Mouse (Mus musculus) cerebellum, adult 9-11 months (tissue): ENCODE measurements around the gene C530008M17Rik.

Source experiments
- DNase-seq: peaks from one replicate; pipeline ENCODE4 v3.0.0; 2022

The C530008M17Rik gene

DNA sequence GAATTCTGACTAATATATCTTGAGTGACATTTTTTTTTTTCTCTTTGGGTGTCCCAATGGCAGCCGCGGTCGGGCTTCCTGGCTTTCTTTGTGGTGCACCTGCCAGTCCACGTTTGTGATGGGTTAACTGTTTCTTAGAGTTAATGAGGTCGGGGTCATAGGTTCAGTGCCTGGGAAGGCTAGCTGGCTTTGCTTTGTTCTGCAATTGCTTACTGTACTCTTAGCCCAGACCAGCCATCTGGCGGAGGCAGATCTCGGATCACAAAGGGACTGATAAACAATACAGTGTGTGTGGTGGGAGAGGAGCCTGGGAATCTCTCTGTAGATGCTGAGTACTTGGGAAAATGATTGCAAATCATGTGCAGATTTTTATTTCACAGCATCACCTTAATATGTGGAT, 9.1 kb downstream of the C530008M17Rik start:
- DNase-seq, result no peak

DNA sequence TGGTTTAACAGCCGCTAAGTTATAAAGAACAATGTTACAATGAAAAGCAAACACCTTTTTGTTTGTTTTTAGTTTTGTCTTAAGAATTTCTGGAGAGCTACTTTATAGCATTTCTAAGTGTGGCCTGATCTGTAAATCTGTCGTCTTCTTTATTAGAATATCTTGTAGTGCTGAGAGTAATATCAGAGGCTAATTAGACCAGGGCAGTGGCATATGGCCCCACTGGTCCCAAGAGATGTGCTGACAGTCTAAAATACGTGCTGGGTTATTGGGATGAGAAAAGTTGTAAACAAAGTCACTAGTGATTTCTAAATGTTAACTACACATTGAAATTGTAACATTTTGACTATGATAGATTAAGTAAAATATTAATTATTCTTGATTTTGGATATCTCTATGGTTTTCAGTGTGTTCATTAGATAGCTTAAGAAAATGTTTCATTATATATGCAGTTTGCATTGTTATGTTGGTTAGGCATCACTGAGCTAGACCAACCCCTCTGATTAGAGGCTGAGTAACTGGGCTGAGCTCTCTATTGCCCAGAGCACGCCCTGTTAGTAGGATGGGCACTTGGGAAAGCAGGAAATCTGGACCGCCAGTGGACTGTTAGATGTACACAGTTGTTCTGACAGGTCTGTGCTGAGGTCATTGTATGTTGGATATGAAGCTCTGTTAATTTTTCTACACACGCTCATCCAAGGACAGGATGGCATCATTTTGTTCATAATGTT, 9.9 kb downstream of the C530008M17Rik start:
- no peak for DNase-seq

DNA sequence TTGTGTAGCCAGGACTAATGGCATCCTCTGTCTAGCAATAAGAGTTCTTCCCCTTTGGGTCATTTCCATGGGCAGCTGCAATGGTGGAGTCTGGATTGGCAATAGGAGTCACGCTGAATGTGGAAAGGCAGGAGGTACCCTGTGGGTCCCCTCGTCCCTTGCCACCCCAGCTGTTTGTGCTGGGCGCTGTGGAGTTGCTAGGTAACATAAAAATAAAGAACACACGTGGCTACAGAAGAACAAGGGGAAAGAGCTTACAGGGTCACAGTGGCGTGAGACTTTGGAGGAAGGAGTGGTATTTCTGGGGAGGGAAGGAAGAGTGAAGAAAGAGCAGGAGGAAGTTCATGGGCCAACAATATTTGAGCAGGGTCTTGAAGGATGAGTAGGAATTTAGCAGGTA, 11.8 kb downstream of the C530008M17Rik start:
- DNase-seq, result no peak

- no peak for DNase-seq
Measured at GRCm38 (mm10) chr5:76668547-76668946, 12.2 kb downstream of the C530008M17Rik start.

DNA sequence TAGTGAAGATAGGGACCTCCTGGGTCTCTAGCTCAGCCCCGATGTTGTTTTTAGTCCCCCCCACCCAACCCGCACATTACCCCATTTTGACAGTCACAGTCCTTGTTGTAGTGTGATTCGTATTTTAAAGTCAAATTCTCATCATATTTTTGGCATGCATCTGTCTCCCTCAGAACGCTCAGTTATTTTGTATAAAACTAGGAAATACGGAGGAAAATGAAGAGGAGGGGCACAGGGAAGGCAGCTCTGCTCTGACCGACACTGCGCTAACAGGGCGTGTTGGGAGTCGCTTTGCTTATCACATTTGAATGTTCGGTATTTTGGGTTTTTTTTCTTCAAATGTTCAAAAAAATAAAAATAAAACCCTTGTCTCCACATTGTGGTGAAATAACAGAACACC, 13.9 kb downstream of the C530008M17Rik start:
- DNase-seq, result no peak

DNA sequence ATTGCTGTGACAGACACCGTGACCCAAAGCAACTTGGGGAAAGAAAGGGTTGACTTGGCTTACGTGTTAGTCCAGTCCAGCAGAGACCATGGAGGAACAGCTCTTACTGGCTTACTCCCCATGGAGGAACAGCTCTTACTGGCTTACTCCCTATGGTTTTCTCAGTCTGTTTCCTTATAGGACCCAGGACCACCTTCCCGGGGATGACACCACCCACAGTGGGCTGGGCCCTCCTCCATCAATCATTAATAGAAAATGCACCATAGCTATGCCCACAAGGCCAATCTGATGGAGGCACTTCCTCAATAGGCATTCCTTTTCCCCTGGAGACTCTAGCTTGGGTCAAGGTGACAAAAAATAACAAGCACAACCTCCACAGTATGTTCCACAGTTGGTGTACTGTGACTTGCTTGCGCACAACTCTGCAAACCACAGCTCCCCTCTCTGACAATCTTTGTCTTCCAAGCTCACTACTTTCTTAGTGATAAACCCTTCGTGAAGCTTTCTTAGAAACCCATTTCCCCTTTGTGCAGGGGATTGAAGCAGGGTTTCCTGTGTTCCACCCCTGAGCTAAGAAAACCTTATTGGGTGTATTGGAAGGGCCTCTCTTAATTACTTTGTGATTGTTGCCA, 17.8 kb downstream of the C530008M17Rik start:
- no peak for DNase-seq

- no peak for DNase-seq
Measured at GRCm38 (mm10) chr5:76675369-76675768, 19.1 kb downstream of the C530008M17Rik start.

- DNase-seq, result no peak
Measured at GRCm38 (mm10) chr5:76680959-76681358, 24.6 kb downstream of the C530008M17Rik start.

DNA sequence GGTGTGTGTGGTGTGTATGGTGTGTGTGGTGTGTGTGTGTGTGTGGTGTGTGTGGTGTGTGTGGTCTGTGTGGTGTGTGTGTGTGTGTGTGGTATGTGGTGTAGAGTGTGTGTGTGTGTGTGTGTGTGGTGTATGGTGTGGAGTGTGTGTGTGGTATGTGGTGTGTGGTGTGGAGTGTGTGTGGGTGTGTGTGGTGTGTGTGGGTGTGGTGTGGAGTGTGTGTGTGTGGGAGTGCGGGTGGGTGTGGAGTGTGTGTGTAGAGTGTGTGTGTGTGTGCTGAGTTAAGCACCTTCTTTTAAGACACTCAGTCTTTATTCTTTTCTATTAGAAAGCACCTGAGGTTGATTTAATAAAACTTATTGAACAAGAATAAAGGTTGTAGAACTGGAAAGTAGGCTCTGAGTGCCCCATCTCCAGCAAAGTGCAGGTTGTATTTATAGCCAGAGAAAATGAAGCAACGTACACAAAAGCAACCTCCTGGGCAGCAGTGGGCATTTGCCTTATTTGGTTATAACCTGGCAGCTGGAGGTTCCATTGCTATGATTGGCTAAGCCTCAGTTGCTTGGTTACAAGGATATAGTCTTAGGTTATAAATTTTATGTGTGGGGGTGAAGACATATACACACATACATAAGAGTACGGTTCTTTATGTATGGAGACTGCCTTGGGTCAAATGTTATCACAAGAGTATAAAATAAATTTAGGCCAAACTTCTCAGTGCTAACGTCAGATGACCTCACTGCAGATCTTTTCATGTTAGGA, 25.8 kb downstream of the C530008M17Rik start:
- DNase-seq, result no peak

DNA sequence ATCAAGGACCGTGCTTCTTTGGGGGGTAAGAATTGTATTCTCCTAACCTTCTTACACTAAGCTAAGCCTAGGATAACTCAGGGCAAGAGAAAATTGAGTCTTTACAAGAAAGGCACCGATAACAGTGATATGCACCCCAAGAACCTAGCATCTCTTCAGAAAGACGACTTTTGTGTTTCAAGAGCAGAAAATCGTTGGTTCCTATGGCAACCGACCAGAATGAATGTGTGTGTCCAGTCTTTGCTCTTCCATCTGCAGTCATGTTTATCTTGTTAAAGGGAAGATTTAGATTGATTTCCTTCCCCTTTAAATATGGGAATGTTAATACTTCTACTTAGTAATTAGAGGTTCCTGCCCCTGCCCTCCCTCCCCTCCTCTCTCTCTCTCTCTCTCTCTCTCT, 27.1 kb downstream of the C530008M17Rik start:
- DNase-seq, result no peak

DNA sequence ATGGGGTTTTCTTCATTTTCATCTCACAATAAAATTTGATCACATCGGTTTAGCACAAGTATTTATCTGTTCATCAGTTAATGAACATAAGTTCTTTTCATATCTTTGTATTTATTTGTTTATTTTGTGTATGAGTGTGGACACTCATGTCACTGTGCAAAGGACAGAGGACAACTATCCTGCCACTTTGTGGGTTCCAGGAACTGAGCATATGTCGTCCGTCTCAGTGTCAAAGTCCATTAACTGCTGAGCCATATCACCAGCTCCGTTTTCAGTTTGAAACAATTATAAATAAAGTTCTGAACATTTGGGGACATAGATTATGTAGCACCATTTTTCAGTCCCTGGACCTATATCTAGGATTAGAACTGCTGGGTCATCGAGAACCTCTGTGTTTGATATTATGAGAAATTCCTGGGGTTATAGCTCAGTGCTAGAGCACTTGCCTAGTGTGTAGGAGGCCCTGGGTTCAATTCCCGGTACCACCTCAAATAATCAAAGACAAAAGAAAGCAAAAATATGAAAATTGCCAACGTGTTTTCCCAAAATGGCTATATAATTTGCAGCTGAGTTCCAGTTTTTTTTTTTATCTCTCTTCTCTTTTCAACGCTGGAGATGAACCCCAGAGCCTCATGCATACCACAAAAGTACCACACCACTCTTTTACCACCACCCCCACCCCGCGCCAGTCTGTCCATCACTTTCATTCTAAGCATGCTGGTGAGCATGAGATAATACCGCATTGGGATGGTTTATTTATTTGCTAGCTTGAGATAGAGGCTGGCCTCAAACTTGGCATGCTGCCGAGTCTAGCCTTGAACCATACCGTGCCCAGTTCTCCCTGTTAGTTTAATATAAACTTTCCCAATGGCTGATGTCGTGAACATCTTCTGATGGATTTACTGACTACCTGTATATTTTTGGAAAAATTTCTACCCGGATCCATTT, 28.6 kb downstream of the C530008M17Rik start:
- DNase-seq, result no peak

DNA sequence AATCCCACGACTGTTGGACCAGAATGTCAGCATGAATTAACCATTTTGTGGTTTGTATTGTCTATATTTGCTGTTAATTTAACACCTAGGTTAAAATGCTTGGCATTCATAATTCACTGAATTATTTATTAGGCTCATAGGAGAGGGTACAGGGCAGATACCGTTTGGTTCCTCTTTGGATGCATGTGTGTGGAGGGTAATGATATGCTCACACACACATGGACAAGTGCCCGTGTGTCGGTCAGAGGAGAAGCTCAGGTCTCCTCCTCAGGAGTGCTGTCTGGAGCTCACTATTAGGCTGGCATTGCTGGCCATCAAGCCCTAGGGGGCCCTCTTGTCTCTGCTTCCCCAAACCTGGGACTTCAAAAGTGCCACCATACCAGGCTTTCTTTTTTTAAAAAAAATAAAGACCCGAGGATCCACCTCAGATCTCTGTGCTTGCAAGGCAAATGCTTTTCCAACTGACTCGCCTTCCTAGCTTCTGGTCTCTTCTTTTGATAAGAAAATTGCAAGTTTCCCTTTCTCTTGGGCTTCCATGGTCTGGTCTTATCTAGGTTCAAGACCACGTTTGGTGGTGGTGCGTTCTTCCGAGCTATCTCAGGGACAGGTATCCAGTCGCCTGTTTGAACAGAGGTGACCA, 31.8 kb downstream of the C530008M17Rik start:
- DNase-seq, result no peak

DNA sequence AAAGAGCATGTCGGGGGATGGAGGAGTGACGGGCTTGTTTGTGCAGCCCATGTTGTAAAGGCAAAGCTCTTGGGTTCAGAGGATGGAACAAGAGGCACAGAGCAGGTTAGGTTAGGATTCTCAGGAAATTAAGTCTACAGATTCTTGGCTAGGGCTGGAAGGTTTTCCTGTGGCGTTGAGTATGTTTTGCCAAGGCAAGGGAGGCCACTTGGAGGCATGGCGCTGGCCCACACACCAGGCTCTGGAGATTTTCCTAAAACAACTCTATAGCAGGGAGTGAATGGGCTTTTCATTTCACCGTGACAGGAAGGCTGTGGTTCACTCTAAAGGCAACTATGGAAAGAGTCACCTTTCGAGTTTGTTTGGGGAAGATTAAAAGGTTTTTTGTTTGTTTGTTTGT, 32.3 kb downstream of the C530008M17Rik start:
- no peak for DNase-seq

DNA sequence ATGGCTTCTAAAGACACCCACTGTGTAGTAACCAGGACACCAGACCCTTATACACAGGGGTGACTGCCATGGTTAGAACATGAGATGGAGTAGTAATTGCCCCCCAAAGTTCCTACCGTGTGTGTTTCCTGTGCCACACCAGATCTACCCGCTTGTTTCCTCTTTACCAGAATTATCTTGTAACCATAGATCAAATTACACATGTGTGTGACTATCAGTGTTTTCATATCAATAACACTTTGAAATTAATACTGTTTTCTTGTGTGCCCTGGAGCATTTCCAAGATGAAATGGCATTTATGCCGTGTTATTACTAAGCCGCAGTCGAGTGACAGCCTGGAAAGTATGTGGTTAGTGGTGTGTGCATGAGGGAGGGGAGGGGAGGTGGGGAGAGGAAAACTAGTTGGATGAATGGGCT, 33.9 kb downstream of the C530008M17Rik start:
- no peak for DNase-seq

DNA sequence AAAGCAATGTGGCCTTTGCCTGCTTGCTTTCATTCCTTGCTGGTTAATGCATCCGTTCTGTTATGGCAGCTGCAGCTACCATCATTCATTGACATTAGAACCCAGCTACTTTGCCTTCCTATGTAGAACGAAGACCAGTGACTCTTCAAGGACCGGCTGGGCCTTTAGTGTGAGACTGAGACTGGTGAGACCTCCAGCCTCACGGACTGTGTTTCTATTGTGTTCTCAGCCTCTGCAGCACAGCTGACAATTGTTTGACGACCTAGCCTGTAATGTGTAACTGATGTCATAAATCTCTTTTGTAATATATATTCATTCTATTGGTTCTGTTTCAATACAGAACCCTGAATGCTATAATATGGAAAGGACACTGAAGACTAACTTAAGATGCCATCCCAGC, 34.9 kb downstream of the C530008M17Rik start:
- no peak for DNase-seq

- no peak for DNase-seq
Measured at GRCm38 (mm10) chr5:76691706-76692424, 35.6 kb downstream of the C530008M17Rik start.

- peak; percentile 18 for DNase-seq
Measured at GRCm38 (mm10) chr5:76697536-76697935, 41.2 kb downstream of the C530008M17Rik start.

DNA sequence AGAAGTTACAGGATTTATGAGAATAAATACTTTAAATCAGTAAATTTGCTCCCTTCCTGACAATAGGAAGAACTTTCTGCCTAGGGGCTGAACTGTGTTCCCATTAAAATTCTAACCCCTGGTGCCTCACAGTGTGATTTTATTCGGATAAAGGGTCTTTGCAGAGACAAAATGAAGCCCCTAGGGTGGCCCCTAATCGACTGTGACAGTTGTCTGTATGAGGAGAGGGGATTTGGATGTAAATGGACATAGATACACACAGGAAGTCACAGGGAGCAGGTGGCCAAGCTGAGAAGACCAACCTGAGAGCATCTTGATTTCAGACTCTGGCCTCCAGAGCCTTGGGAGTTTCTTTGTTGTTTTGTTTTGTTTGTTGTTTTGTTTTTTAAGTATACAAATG, 41.9 kb downstream of the C530008M17Rik start:
- no peak for DNase-seq

DNA sequence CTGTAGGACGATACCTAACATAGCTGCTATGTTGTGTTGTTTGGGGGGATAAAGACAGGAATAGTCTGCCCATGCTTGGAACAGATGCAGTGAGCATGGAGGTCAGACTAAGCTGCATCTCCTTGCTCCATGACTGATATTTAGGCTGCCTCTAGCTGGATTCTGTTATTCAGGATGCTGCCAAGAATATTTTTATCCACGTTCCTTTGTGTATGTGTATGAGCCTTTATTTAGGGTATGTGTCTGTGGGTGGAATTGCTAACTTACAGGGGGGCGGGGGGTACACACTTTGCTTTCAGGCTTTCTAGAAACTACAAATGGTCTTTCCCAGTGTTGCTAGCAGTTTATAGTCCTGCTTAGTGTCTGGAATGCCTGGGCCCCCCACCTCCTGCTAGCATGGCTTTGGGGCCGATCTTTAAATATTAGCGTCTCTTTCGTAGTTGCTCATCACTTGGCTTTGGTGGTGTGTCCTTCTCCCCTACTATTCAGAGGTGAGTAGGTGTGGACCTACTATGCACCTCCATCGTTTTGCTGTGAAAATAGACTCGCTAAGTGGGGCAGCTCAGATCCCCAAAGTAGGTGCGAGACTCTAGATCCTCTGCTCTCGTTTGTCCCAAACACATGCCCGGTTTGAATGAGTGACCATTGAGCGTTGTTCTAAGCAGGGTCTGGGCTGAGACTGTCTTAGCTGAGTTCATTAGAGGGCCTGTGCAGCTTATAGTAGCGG, 45.0 kb downstream of the C530008M17Rik start:
- DNase-seq, result no peak

DNA sequence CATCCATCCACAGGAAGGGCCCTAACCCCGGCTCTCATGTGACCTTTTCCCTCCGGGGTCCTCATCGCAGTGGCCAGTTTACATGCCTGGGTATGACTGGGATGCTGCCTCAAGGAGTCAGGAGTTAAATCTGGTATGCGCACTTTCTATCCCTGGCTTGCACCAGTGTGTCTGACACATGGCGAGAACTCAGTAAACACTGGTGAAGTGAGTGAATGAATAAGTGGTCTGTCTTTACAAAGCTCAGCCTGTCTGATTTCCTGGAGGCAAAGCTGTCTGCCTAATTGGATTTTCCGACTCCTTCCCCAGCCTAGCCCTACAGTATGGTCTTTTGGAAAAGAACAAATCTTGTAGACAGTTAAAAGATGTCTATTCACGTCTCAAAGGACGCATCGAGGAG, 45.8 kb downstream of the C530008M17Rik start:
- no peak for DNase-seq

GRCm38 (mm10) chr5:76702646-76703045, 46.3 kb downstream of the C530008M17Rik start:
- DNase-seq, result no peak
